Mouse (Mus musculus) spleen, embryonic (tissue): ENCODE measurements at regions not wholly inside any gene's neighbourhood (a gene's known extent, or its start where the extent isn't known, plus 50 kb on each side); places are given as distances from the start of the nearest gene placed in this dataset.

ENCODE experiments used
- CTCF ChIA-PET: fragments of 350-600 bp; sonication (Branson Sonifier 250); formaldehyde crosslinking; loops from one replicate; lab custom pipeline; 2022; lab: Charles Lee

- CTCF ChIA-PET: no interaction called here
Observed at GRCm38 (mm10) chr17:61018647-61019046, 1862.5 kb downstream of the Efna5 start.
